ENCODE assay signal across 9 mouse cellular contexts in the genomic region with DNA sequence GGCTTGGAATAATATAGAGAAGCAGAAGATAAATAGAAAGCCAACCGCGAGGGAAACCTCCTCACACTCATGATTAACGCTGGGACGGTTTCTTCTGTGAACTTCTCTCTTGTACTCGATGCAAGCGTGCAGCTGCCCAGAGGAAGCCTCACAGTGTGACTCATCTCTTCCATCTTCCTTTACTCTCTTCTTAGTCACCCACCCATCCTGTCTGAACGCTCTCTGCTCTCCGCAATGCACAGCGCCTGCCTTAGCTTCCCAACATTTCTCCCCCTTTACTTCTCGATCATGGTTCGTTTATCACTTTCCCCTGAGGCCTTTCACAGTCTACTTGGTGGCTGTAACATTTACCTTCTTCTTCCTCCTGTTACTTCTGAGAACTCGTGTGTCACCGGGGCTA. TPM values are rescaled to one million over a fixed set of nuclear protein-coding genes. Genes with fewer than 3 reads are reported as not detected.
A peak's percentile ranks its signal among the peaks of the same experiment; 100 is the strongest.
DNase-seq lines count a peak whose midpoint lies in the region; ATAC-seq and TF ChIP-seq lines count a peak whose summit lies in the region.
"Had no signal": no experiment of that assay in that cellular context is flagged by ENCODE, and none has a peak within 500 bp of the region (broad histone marks: within the 10 kb centered on the region; RNA-seq: fewer than 3 reads in every experiment).

No protein-coding gene starts in this region.

- no peak overlapping the region for H3K27ac ChIP-seq in liver, embryonic 11.5 days (ENCODE audit: low read depth, low read length)
- peak overlapping the region; percentile 75 for H3K27ac ChIP-seq in heart, postnatal 0 days (ENCODE audit: low read depth)
- peak overlapping the region; percentile 60; the same call in 1 of the 2 replicates for H3K27ac ChIP-seq in olfactory bulb, adult 2 months (ENCODE audit: insufficient read depth, low read depth, low read length)
- H3K27ac ChIP-seq in forebrain, embryonic 10.5 days: no peak overlapping the region
- H3K27ac ChIP-seq: limb, embryonic 13.5 days had no signal

- peak overlapping the region; percentile 23 for H3K4me2 ChIP-seq in liver, embryonic 11.5 days
- peak overlapping the region; percentile 2; the same call in 1 of the 2 replicates for H3K4me2 ChIP-seq in heart, postnatal 0 days (ENCODE audit: low read depth, low read length)
- H3K4me2 ChIP-seq: limb, embryonic 13.5 days had no signal

- no peaks in the 10 kb centered on the region for H3K36me3 ChIP-seq in liver, embryonic 11.5 days (ENCODE audit: control insufficient read depth, insufficient read depth, low read length)
- no peaks in the 10 kb centered on the region for H3K36me3 ChIP-seq in heart, postnatal 0 days (replicated peaks; ENCODE audit: control insufficient read depth, insufficient read depth, low read length)
- H3K36me3 ChIP-seq in forebrain, embryonic 10.5 days (replicated peaks): no peaks in the 10 kb centered on the region; the same call in 1 of the 2 replicates
- H3K36me3 ChIP-seq: limb, embryonic 13.5 days had no signal

- H3K9ac ChIP-seq in liver, embryonic 11.5 days (ENCODE audit: low read depth, low read length): no peak overlapping the region
- no peak overlapping the region for H3K9ac ChIP-seq in heart, postnatal 0 days (replicated peaks; ENCODE audit: low read depth, low read length)
- H3K9ac ChIP-seq: limb, embryonic 13.5 days had no signal

- 0 out of 2 replicates have a peak, but pooled peaks have one; percentile 49 for TF ChIP-seq EP300 in heart, postnatal 0 days (IDR thresholded peaks at IDR 0.05; ENCODE audit: low read depth)

- WGBS in liver, embryonic 11.5 days: 44% methylated on average over 13 of the region's 13 CpGs
- WGBS in heart, postnatal 0 days: 54% methylated on average over 13 of the region's 13 CpGs
- 47% methylated on average over 13 of the region's 13 CpGs for WGBS in olfactory bulb, adult 2 months
- WGBS in forebrain, embryonic 10.5 days: 88% methylated on average over 13 of the region's 13 CpGs

- peaks cover 16% of the 10 kb centered on the region; the same call in 1 of the 2 replicates for H3K4me1 ChIP-seq in liver, embryonic 11.5 days (replicated peaks; ENCODE audit: control insufficient read depth, insufficient read depth, low read length)
- peaks cover 11% of the 10 kb centered on the region; the same call in 1 of the 2 replicates for H3K4me1 ChIP-seq in heart, postnatal 0 days (ENCODE audit: control insufficient read depth, insufficient read depth)
- H3K4me1 ChIP-seq in olfactory bulb, adult 2 months (ENCODE audit: control insufficient read depth, insufficient read depth, low read length): peaks cover 10% of the 10 kb centered on the region
- no peaks in the 10 kb centered on the region for H3K4me1 ChIP-seq in forebrain, embryonic 10.5 days

- TF ChIP-seq CTCF in heart, postnatal 0 days (IDR thresholded peaks at IDR 0.05; ENCODE audit: low read depth): no peak
- no peak for TF ChIP-seq CTCF in olfactory bulb, adult 2 months (IDR thresholded peaks at IDR 0.05; ENCODE audit: insufficient read depth, low read depth, low read length)

- no peak for TF ChIP-seq POLR2A in olfactory bulb, adult 2 months (IDR thresholded peaks at IDR 0.05; ENCODE audit: insufficient read depth, low read depth, low read length)

- ATAC-seq in liver, embryonic 11.5 days (replicated peaks; ENCODE audit: low FRiP score): no peak
- peak; percentile 71 for ATAC-seq in heart, postnatal 0 days (ENCODE audit: insufficient read depth, low read depth)

- no peaks in the 10 kb centered on the region for H3K27me3 ChIP-seq in liver, embryonic 11.5 days (replicated peaks; ENCODE audit: control insufficient read depth, insufficient read depth, low read length)
- H3K27me3 ChIP-seq in heart, postnatal 0 days (ENCODE audit: control insufficient read depth, insufficient read depth, low read length): no peaks in the 10 kb centered on the region
- no peaks in the 10 kb centered on the region for H3K27me3 ChIP-seq in forebrain, embryonic 10.5 days (ENCODE audit: poor library complexity, severe bottlenecking)
- H3K27me3 ChIP-seq: limb, embryonic 13.5 days had no signal

- no peak for DNase-seq in liver, embryonic 11.5 days (ENCODE audit: low spot score)
- DNase-seq in liver: no peak
- peak; percentile 65 for DNase-seq in adrenal gland, adult 2 months
- DNase-seq in heart, postnatal 0 days (ENCODE audit: low spot score): peak; percentile 59
- no peak for DNase-seq in layer of hippocampus, postnatal 25 days (ENCODE audit: extremely low spot score in 1 of 2, low spot score in 1 of 2)
- no peak for DNase-seq in forebrain, embryonic 10.5 days (ENCODE audit: extremely low spot score, low spot score)
- no peak for DNase-seq in cerebellum, adult 11-12 months

- no peaks in the 10 kb centered on the region for H3K9me3 ChIP-seq in liver, embryonic 11.5 days (ENCODE audit: control insufficient read depth, low read length)
- H3K9me3 ChIP-seq in heart, postnatal 0 days (replicated peaks; ENCODE audit: control insufficient read depth, low read length): no peaks in the 10 kb centered on the region
- H3K9me3 ChIP-seq in forebrain, embryonic 10.5 days: no peaks in the 10 kb centered on the region
- H3K9me3 ChIP-seq: limb, embryonic 13.5 days had no signal

- no peak overlapping the region for H3K4me3 ChIP-seq in liver, embryonic 11.5 days (ENCODE audit: low read depth, low read length)
- H3K4me3 ChIP-seq in heart, postnatal 0 days (ENCODE audit: low read depth, low read length): no peak overlapping the region
- no peak overlapping the region for H3K4me3 ChIP-seq in olfactory bulb, adult 2 months (ENCODE audit: insufficient read depth, low read depth, low read length)
- no peak overlapping the region for H3K4me3 ChIP-seq in forebrain, embryonic 10.5 days
- H3K4me3 ChIP-seq: limb, embryonic 13.5 days had no signal

RNA-seq across cellular contexts. Expression of a gene that starts 20.1 kb away (rescaled TPM):
- not detected in 2 replicates for polyA plus RNA-seq in liver, embryonic 11.5 days (2014; fragmentation: Nextera tagmentation; extraction: Ambion mirVana)
- total RNA-seq in adrenal gland, adult 2 months (2021): not detected
- not detected in 2 replicates for polyA plus RNA-seq in adrenal gland, adult 2 months (2012; rRNA removed)
- not detected in 2 replicates for total RNA-seq in heart, postnatal 0 days (2014; rRNA removed; ENCODE audit: low replicate concordance)
- not detected in 2 replicates for polyA plus RNA-seq in heart, postnatal 0 days (2015; fragmentation: Nextera tagmentation; extraction: Ambion mirVana)
- not detected in 2 replicates for polyA plus RNA-seq in olfactory bulb, adult 2 months (2012; ENCODE audit: insufficient read depth, insufficient read length, low replicate concordance, missing spikeins)
- not detected for total RNA-seq in layer of hippocampus, postnatal 25 days (2021)
- polyA plus RNA-seq in forebrain, embryonic 10.5 days (2016; fragmentation: Nextera tagmentation; extraction: Ambion mirVana): not detected in 2 replicates
- polyA plus RNA-seq: limb, embryonic 13.5 days had no signal

RNA-seq across cellular contexts. Expression of a gene that starts 31.7 kb away (rescaled TPM):
- 8.2 and 8.8 TPM in 2 replicates for polyA plus RNA-seq in liver, embryonic 11.5 days (2014; fragmentation: Nextera tagmentation; extraction: Ambion mirVana)
- 10 to 100 TPM; 21.8 to 28.5 TPM for total RNA-seq in adrenal gland, adult 2 months (2021)
- polyA plus RNA-seq in adrenal gland, adult 2 months (2012; rRNA removed): 2.4 and 2.8 TPM in 2 replicates
- total RNA-seq in heart, postnatal 0 days (2014; rRNA removed; ENCODE audit: low replicate concordance): 3.6 and 6.5 TPM in 2 replicates
- 2.8 and 3.3 TPM in 2 replicates for polyA plus RNA-seq in heart, postnatal 0 days (2015; fragmentation: Nextera tagmentation; extraction: Ambion mirVana)
- polyA plus RNA-seq in olfactory bulb, adult 2 months (2012; ENCODE audit: insufficient read depth, insufficient read length, low replicate concordance, missing spikeins): not detected in 2 replicates
- 10 to 100 TPM in 1 of 2 experiments, 1 to 10 TPM in 1; 9.7 to 14.7 TPM for total RNA-seq in layer of hippocampus, postnatal 25 days (2021)
- 9.0 and 9.3 TPM in 2 replicates for polyA plus RNA-seq in forebrain, embryonic 10.5 days (2016; fragmentation: Nextera tagmentation; extraction: Ambion mirVana)

RNA-seq across cellular contexts. Expression of a gene that starts 31.8 kb away (rescaled TPM):
- polyA plus RNA-seq in liver, embryonic 11.5 days (2014; fragmentation: Nextera tagmentation; extraction: Ambion mirVana): 8.1 and 9.0 TPM in 2 replicates
- total RNA-seq in adrenal gland, adult 2 months (2021): 10 to 100 TPM; 60.0 to 93.8 TPM
- polyA plus RNA-seq in adrenal gland, adult 2 months (2012; rRNA removed): 30.3 and 45.3 TPM in 2 replicates
- 25.2 and 37.5 TPM in 2 replicates for total RNA-seq in heart, postnatal 0 days (2014; rRNA removed; ENCODE audit: low replicate concordance)
- 6.5 and 6.8 TPM in 2 replicates for polyA plus RNA-seq in heart, postnatal 0 days (2015; fragmentation: Nextera tagmentation; extraction: Ambion mirVana)
- polyA plus RNA-seq in olfactory bulb, adult 2 months (2012; ENCODE audit: insufficient read depth, insufficient read length, low replicate concordance, missing spikeins): 201 TPM in 1 of 2 replicates, not detected in the other
- 10 to 100 TPM; 61.4 to 61.8 TPM for total RNA-seq in layer of hippocampus, postnatal 25 days (2021)
- polyA plus RNA-seq in forebrain, embryonic 10.5 days (2016; fragmentation: Nextera tagmentation; extraction: Ambion mirVana): 5.8 and 6.4 TPM in 2 replicates

RNA-seq across cellular contexts. Expression of a gene that starts 39.6 kb away (rescaled TPM):
- polyA plus RNA-seq in liver, embryonic 11.5 days (2014; fragmentation: Nextera tagmentation; extraction: Ambion mirVana): 0.11 TPM in 1 of 2 replicates, not detected in the other
- under 1 TPM; 0.52 to 0.81 TPM for total RNA-seq in adrenal gland, adult 2 months (2021)
- 0.37 and 0.92 TPM in 2 replicates for polyA plus RNA-seq in adrenal gland, adult 2 months (2012; rRNA removed)
- total RNA-seq in heart, postnatal 0 days (2014; rRNA removed; ENCODE audit: low replicate concordance): 0.88 and 5.4 TPM in 2 replicates
- polyA plus RNA-seq in heart, postnatal 0 days (2015; fragmentation: Nextera tagmentation; extraction: Ambion mirVana): 0.81 and 1.2 TPM in 2 replicates
- polyA plus RNA-seq in olfactory bulb, adult 2 months (2012; ENCODE audit: insufficient read depth, insufficient read length, low replicate concordance, missing spikeins): not detected in 2 replicates
- not detected for total RNA-seq in layer of hippocampus, postnatal 25 days (2021)
- not detected in 2 replicates for polyA plus RNA-seq in forebrain, embryonic 10.5 days (2016; fragmentation: Nextera tagmentation; extraction: Ambion mirVana)
- polyA plus RNA-seq: limb, embryonic 13.5 days had no signal

Comparison
In these comparisons a context has a peak if more than half of its experiments do, and no peak if none do; other contexts are left out.
1. DNase-seq: peak in adrenal gland, adult 2 months (single experiment) and heart, postnatal 0 days (single experiment); none in liver, embryonic 11.5 days (single experiment), liver (single experiment), layer of hippocampus, postnatal 25 days (0 of 2), forebrain, embryonic 10.5 days (single experiment) and cerebellum, adult 11-12 months (single experiment).
2. H3K27ac ChIP-seq: peak in heart, postnatal 0 days (single experiment) and olfactory bulb, adult 2 months (single experiment); none in liver, embryonic 11.5 days (single experiment) and forebrain, embryonic 10.5 days (single experiment).